Mouse (Mus musculus) spleen, postnatal 14 days (tissue): ENCODE data around the gene Fyn.

Experiments used
- DNase-seq, 2 experiments: peaks; one replicate each; pipeline ENCODE4 v3.0.0; 2021 to 2022; ENCODE audit warnings: low spot score in 2 of 2

Gene Fyn

GRCm38 (mm10) chr10:39611234-39611633 lies 242.6 kb downstream of the Fyn start:
- no peak for DNase-seq

GRCm38 (mm10) chr10:39612131-39612530 lies 243.5 kb downstream of the Fyn start:
- no peak for DNase-seq

- DNase-seq, result no peak
Measured at GRCm38 (mm10) chr10:39612633-39612988, 244.0 kb downstream of the Fyn start, which contains the start of gene Traf3ip2. Gene Traf3ip2 (plus strand): TSS chr10:39612934.

GRCm38 (mm10) chr10:39612989-39613831 lies 244.6 kb downstream of the Fyn start:
- DNase-seq, result peak; percentile 23 to 49

- no peak for DNase-seq
Measured at GRCm38 (mm10) chr10:39613973-39614372, 245.3 kb downstream of the Fyn start.

- no peak for DNase-seq
Measured at GRCm38 (mm10) chr10:39614676-39615075, 246.0 kb downstream of the Fyn start.
